Mouse (Mus musculus) brain, adult 10 weeks (tissue): ENCODE measurements around the gene Zfp383. TPM values are rescaled to one million over a fixed set of nuclear protein-coding genes. Genes with fewer than 3 reads are reported as not detected.

Source experiments
- polyA plus RNA-seq: library from polyadenylated mRNA; stranded (reverse); fragments of 350-450 nt; fragmentation: Illumina TruSeq; extraction: RNeasy Lipid Tissue Mini Kit (QIAGEN cat#74804); gene quantifications from one replicate; pipeline ENCODE4 v1.2.3, GENCODE M21; 2015; ENCODE audit warnings: low read depth, low replicate concordance

The Zfp383 gene
- 13.4 TPM for polyA plus RNA-seq

DNA sequence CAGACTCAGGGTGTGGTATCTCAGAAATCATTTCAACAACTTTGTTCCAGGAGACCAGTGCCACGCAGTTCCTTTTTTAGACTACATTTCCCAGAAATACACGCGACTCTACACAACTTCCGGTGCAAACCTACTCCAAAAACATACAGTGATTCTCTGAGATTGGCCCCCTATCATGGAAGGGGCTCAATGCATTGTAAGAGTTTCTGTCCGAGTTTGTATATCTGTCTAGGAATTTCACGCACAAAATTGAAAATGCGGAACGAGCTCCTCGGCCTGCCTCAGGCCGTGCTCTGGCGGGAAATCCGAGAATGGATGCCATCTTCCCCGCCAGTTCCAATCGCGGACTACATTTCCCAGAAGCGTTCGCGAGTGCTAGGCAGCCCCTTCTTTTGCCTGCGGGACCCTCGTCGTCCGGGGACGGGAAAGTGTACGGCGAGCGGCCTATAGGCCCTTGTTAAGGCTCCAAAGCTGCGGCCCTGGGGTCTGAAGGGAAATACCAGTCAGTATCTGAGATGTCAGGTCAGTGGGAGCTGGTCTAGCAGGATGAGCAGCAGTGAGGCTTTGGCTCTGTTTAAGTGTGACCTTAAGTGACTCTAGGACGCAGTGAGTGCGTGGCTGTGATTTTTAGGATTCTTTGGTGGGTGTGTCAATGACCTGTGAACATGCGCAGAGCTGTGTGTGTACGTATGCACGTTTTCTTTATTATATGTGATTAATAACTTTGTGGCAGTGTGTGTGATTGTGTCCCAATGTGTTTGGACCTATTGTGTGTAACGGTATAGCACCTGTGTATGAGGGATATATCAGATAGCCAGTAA is at the start of gene Zfp383:
Gene Zfp383, plus strand, starts transcription at position 94 of the 821 bp plus-strand sequence.

DNA sequence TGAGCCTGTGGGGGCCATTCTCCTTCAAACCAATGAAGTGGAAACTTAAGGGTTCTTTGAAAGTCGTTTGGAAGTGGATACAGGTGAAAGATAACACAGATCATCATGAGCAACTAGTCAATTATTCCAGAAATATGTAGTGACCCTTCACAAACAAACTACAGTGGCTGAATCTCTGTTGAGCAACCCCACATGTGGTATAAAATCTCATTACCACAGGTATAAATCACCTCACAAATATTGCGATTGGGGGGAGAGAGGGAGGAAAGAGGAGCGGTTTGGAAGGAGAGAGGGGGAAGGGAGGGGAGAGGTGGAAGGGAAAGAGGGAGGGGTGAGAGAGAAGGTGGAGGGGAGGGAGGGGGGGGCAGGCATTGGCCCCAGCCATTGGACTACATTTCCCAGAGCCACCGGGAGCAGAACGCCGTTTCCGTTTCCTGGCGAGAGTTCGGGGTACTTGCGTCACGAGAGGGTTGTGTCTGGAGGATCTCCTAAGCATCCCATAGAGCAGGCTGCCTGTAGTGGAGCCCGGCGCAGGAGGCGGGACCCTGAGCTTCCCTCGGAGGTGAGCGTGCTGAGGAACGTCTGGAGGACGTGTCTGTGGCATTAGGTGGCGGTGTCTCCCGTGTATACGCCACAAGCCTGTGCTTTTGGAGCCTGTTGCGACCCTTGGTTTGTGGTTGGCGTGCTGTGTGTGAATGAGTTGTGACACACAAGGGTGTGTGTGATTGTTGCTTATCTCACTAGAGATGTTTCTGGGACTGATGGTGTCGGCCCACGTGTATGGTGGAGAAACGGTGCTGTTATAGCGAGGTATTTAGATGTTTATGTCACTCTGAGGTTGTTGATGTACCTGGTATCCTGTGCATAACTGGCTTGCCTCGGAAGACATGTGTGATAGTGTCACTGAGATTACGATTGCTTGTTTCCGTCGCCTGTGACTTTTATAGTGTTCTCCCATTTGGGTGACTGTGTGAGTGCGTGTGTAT is 48.2 kb upstream of the Zfp383 start, which contains the start of gene Zfp420:
Gene Zfp420, plus strand, starts transcription at position 448 of the 986 bp plus-strand sequence.

DNA sequence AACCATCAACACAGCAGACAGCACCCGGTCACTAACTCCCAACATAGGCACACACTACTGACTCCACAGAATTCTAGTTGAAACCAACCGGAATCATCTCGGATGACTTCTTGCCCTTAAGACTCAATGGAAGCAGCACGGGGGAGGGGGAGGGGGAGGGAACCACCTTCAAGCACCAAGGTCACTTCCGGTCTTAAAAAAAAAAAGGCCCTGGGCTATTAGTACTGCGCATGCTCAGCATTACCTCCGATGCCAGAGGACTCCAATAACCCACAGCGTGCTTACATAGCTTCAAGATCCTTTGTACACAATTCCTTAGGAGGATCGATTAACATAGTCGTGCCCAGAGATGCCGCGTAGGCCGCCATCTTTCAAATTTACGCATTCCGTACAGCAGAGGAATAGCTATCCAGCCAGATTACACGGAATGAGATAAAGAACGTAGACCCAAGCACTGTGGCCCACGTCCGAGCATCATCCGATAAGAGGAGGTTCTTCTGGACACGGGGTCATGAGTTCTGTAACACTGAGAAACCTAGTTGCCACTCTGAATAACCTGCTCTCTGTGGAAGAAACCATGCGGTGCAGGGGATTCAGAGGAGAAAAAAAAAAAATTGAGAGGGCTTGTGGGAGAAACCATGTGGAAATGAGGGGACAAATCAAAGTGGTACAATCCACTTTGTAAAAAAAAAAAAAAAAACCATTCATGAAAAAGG is 1.9 kb upstream of the Zfp383 start, which contains the start of gene Zfp27:
Gene Zfp27, minus strand, starts transcription at position 607 of the 716 bp plus-strand sequence.

DNA sequence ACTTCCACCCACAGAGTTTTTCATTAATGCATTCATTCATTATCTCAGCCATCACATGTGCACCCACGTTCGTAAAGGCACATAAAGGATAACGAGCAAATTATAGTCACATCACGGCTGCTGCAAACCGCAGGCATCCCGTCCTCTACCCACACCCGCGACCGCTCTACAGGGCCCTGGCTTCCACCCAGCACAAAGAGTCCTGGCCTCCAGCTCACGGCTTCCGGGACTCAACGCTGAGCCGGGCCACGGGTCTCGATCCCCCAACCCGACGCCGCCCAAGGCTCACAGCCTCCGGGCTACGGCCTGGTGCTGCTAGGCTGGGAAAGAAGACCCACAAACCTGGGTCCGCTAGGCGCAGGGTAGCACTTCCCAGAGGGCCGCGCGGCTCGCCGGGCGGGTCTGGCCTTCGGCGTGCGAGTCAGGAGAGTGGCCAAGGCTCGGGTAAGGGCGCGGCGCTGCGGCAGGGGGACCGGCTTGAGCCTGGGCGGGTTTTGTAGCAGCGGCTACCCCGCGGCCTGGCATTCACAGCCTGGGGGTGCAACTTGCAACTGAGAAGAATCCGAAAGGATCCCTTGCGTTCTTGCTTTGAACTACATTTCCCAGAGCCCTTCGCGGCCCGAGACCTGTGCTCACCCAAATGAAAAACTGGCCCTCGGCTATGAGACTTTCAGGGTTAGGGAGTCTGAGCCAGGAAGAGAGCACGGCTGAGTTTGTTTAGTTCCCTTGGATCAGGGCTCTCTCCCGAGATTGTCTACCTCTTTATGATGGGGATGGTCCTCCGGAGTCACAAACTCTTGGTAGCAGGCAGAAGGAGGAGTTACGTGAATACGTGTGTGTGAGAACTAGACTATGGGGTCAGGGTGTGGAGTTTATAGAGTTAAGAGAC is 45.7 kb downstream of the Zfp383 start, which contains the start of gene Zfp74:
Gene Zfp74, minus strand, starts transcription at position 577 of the 889 bp plus-strand sequence.

Other genes starting within 250 kb of the Zfp383 start
- not detected for gene Catsperg2, start 181.2 kb upstream of the Zfp383 start, polyA plus RNA-seq
- gene Zfp84, start 139.7 kb upstream of the Zfp383 start, polyA plus RNA-seq, result 8.2 TPM
- gene Zfp30, start 124.2 kb upstream of the Zfp383 start, polyA plus RNA-seq, result 9.1 TPM
- 10.1 TPM for gene Zfp790, start 92.1 kb upstream of the Zfp383 start, polyA plus RNA-seq
- 16.6 TPM for gene Zfp940, start 54.6 kb upstream of the Zfp383 start, polyA plus RNA-seq
- gene Zfp420, start 48.2 kb upstream of the Zfp383 start, polyA plus RNA-seq, result 20.0 TPM
- 16.2 TPM for gene Zfp27, start 1.7 kb upstream of the Zfp383 start, polyA plus RNA-seq
- 11.1 TPM for gene Zfp74, start 45.9 kb downstream of the Zfp383 start, polyA plus RNA-seq
- 1.8 TPM for gene Zfp568, start 75.7 kb downstream of the Zfp383 start, polyA plus RNA-seq
- gene Zfp14, start 143.2 kb downstream of the Zfp383 start, polyA plus RNA-seq, result 16.0 TPM
- 5.0 TPM for gene Zfp82, start 164.7 kb downstream of the Zfp383 start, polyA plus RNA-seq
- gene Gm26920, start 182.2 kb downstream of the Zfp383 start, polyA plus RNA-seq, result 0.83 TPM
- gene Zfp566, start 182.3 kb downstream of the Zfp383 start, polyA plus RNA-seq, result 7.6 TPM
- gene Zfp260, start 186.6 kb downstream of the Zfp383 start, polyA plus RNA-seq, result 67.4 TPM
- 13.2 TPM for gene Zfp382, start 213.7 kb downstream of the Zfp383 start, polyA plus RNA-seq